Mouse (Mus musculus): ENCODE data around the gene Mrpl12.
"Not testable (repeated sequence)": the region's sequence is repeated elsewhere in the genome, so short reads cannot be mapped to it uniquely, and the experiment has no call there.

Gene Mrpl12

GRCm38 (mm10) chr11:120508290-120508870 is 24.0 kb downstream of the Mrpl12 start:
- DNase-seq (ENCODE audit: low spot score), result no peak

GRCm38 (mm10) chr11:120509940-120510339 is 25.5 kb downstream of the Mrpl12 start:
- DNase-seq (ENCODE audit: low spot score), result peak; percentile 82

DNA sequence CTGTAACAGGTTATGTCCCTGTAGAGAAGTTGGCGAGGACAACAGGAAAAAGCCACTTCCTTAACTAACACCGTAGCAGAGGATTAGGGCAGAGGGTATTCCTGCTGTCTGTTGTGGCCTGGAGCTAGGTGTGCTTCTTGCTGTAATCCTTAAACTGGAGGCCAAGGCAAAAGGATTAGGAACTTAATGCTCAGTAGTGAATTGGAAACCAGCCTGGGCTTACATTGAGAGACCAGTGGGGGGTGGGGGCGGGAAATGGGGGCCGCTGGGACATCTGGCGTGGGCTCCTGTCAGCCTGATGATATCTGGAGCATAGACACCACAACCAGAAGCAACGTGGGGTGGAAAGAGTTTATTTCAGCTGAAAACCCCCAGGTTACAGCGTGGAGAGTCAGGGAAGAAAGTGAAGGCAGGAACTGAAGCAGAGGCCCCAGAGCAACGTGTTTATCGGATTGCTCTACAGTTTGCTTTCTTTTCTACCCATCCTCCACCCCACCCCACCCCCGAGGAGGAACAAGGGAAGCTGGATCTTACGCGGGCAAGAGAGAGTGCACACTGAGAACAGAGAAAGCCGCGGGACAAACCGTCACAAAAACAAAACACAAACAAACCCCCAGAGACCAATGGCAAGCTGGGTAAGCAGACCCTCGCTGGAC is 26.1 kb downstream of the Mrpl12 start:
- peak; percentile 61 for DNase-seq (ENCODE audit: low spot score)

- DNase-seq (ENCODE audit: low spot score), result no peak
These were observed 28.5 kb downstream of the Mrpl12 start for GRCm38 (mm10) chr11:120512790-120513453.

- not testable (repeated sequence) for DNase-seq (ENCODE audit: low spot score)
These were observed 29.8 kb downstream of the Mrpl12 start for GRCm38 (mm10) chr11:120514262-120514661.

GRCm38 (mm10) chr11:120515611-120516010 is 31.2 kb downstream of the Mrpl12 start:
- peak; percentile 84 for DNase-seq (ENCODE audit: low spot score)

GRCm38 (mm10) chr11:120517147-120517546 is 32.7 kb downstream of the Mrpl12 start:
- DNase-seq (ENCODE audit: low spot score), result no peak

GRCm38 (mm10) chr11:120518027-120518426 is 33.6 kb downstream of the Mrpl12 start:
- DNase-seq (ENCODE audit: low spot score), result peak; percentile 91

DNA sequence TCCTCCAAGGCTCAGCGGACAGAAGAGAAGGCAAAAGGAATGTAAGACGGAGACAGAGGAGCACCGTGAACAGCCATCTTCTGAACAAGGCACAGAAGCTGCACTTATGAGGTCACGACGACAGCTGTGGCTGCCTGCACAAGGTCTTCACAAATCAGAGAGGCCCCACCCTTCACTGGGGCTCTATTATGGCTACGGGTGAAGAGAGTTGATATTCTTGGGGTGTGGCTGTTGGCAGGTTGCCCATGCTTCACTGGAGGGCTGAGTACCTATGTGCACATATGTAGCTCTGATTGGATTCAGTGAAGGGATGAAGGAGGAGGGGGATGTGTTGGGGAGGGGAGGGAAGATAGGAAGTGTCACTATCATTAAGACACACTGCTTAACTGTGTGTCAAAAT is 34.1 kb downstream of the Mrpl12 start:
- DNase-seq (ENCODE audit: low spot score), result no peak

GRCm38 (mm10) chr11:120519738-120520137 is 35.3 kb downstream of the Mrpl12 start:
- DNase-seq (ENCODE audit: low spot score), result no peak

DNA sequence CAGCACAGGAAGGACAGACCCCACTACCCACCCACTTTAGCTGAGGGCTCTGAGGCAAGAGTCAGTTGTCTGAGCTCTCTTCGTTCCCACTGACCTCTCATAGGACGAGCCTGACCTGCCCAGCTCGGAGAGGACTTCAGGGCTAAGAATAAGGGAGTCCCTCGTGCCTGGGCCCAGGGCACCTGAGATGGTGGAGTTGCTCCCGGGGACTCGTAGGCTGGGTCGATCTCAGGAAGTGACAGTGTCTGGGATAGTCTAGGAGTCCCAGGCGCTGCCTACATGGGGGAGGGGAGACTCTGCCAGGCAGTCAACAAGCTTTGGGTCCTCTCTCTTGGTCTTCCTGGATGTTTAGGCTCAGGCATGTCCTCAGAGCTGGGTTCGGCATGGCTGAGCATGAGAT is 36.1 kb downstream of the Mrpl12 start:
- DNase-seq (ENCODE audit: low spot score), result no peak

- no peak for DNase-seq (ENCODE audit: low spot score)
These were observed 36.6 kb downstream of the Mrpl12 start for GRCm38 (mm10) chr11:120520967-120521540.

DNA sequence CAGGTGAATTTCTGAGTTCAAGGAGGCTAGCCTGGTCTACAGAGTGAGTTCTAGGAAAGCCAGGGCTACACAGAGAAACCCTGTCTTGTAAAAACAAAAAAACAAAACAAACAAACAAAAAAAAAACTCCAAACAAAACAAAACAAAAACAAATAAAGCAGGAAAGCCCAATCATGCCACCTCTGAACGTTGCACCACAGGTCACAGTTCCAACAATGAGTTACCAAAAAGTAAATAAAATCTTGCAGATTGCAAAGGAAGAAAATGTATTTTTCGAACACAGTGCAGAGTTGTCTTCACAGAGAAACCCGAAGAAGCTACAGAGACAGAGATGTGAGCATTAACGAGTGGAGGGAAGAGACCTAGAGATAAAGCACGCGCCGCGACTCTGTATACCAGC is 38.2 kb downstream of the Mrpl12 start:
- DNase-seq (ENCODE audit: low spot score), result peak; percentile 40

GRCm38 (mm10) chr11:120525959-120526358 is 41.5 kb downstream of the Mrpl12 start:
- no peak for DNase-seq (ENCODE audit: low spot score)

DNA sequence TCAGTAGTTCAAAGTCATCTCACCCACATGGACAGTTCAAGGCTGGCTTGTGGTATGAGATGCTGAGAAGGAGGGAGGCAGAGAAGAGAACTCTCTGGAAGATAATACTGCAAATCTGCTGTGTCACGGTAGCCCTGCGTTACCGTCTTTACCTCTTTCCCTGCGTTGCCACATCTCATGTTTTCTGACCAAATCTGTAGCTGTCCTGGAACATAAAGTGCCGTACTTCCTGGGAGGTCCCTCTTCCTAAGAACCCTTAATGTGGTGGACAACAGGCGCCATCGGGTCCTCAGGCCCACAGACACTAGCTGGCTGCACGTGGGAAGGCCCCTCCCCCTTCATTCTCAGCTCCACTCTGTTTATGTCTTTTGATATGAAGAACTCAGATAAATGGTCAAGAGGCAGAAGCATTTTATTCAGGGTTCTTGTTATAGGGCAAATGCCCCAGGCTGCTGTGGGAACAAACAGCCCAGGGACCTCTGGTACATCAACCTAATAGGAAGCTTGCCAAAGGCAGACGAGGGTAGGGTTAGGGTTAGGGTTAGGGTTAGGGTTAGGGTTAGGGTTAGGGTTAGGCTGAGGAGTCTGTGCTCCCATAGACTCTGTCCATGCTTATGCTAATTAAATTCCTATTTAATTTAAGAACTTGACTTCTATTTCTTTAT is 43.4 kb downstream of the Mrpl12 start:
- no peak for DNase-seq (ENCODE audit: low spot score)

GRCm38 (mm10) chr11:120528903-120529302 is 44.5 kb downstream of the Mrpl12 start:
- peak; percentile 72 for DNase-seq (ENCODE audit: low spot score)

- peak; percentile 53 for DNase-seq (ENCODE audit: low spot score)
These were observed 45.9 kb downstream of the Mrpl12 start, which contains the start of gene Gcgr for GRCm38 (mm10) chr11:120530085-120530964. Gene Gcgr (plus strand): TSS chr11:120530699.

DNA sequence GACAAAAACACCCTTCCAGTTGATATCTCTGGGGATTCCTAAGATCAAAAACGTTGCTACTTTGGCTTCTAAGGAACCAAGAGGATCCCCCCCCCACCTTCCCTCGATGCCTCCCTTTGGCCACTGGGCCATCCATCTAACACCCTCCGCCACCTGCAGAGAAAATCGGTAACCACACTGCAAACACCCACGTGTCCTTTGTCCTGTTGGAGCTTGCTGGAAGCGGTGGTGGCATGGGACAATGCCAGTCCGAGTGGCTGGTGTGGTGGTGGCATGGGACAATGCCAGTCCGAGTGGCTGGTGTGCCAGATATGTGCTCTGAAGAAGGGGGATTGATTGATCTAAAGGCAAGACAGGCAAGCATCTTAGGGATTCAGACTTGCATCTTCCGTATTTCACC is 47.2 kb downstream of the Mrpl12 start:
- DNase-seq (ENCODE audit: low spot score), result no peak

GRCm38 (mm10) chr11:120534093-120534492 is 49.7 kb downstream of the Mrpl12 start:
- DNase-seq (ENCODE audit: low spot score), result no peak

GRCm38 (mm10) chr11:120535145-120535544 is 50.7 kb downstream of the Mrpl12 start:
- DNase-seq (ENCODE audit: low spot score), result no peak

- DNase-seq (ENCODE audit: low spot score), result no peak
These were observed 51.4 kb downstream of the Mrpl12 start for GRCm38 (mm10) chr11:120535804-120536203.

Measured in yolk sac, embryonic 10.5 days (tissue).